In the genomic region with DNA sequence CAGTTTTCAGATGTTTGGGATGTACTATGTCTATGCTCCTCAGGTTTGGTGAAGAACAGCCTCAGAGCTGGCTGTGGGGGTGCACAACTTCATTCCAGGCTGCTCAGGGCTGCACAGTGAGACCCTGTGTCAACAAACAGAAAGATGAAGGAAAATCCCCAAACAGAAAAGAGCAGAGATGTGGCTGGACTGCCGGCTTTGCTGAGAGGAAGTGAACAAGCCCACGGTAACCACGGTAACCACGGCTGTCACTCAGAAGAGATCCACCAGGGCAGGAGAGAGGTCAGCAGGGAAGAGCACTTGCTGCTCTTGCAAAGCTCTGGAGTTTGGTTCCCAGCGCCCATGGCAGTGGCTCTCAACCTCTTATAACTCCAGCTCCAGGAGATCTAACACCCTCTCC, we compare ENCODE assay signal across 8 mouse cellular contexts. TPM values are rescaled to one million over a fixed set of nuclear protein-coding genes. Genes with fewer than 3 reads are reported as not detected.
DNase-seq lines count a peak whose midpoint lies in the region; ATAC-seq lines count a peak whose summit lies in the region.

No protein-coding gene starts in this region.

- no peak overlapping the region for H3K4me3 ChIP-seq in hindbrain, embryonic 16.5 days (ENCODE audit: low read length)
- H3K4me3 ChIP-seq in neural tube, embryonic 11.5 days (ENCODE audit: low read depth, low read length), result no peak overlapping the region

- ATAC-seq in hindbrain, embryonic 16.5 days, result 0 out of 2 replicates have a peak, but pooled peaks have one; percentile 38
- no peak for ATAC-seq in neural tube, embryonic 11.5 days (ENCODE audit: insufficient read depth, low FRiP score, low TSS enrichment)

- no peaks in the 10 kb centered on the region for H3K27me3 ChIP-seq in hindbrain, embryonic 16.5 days (replicated peaks; ENCODE audit: control insufficient read depth, insufficient read depth, low read length)
- no peaks in the 10 kb centered on the region for H3K27me3 ChIP-seq in neural tube, embryonic 11.5 days (ENCODE audit: control insufficient read depth, insufficient read depth, low read length)

- no peaks in the 10 kb centered on the region for H3K9me3 ChIP-seq in hindbrain, embryonic 16.5 days (ENCODE audit: control insufficient read depth, low read length)
- no peaks in the 10 kb centered on the region for H3K9me3 ChIP-seq in neural tube, embryonic 11.5 days (ENCODE audit: control insufficient read depth, low read length)

- 23% methylated on average over 5 of the region's 5 CpGs for WGBS in hindbrain, embryonic 16.5 days
- 44% methylated on average over 5 of the region's 5 CpGs for WGBS in neural tube, embryonic 11.5 days

- 0 out of 2 replicates have a peak, but pooled peaks cover 2% of the 10 kb centered on the region for H3K36me3 ChIP-seq in hindbrain, embryonic 16.5 days (ENCODE audit: control insufficient read depth, insufficient read depth, low read length)
- H3K36me3 ChIP-seq in neural tube, embryonic 11.5 days (ENCODE audit: control insufficient read depth, insufficient read depth, low read length), result no peaks in the 10 kb centered on the region; the same call in 1 of the 2 replicates

- intact Hi-C loops in heart, postnatal 25 days (cut with DNase I), result no loop called here

- H3K9ac ChIP-seq in hindbrain, embryonic 16.5 days (ENCODE audit: low read depth, low read length), result no peak overlapping the region
- no peak overlapping the region for H3K9ac ChIP-seq in neural tube, embryonic 11.5 days (ENCODE audit: low read length)

- H3K4me1 ChIP-seq in hindbrain, embryonic 16.5 days (ENCODE audit: control insufficient read depth, insufficient read depth, low read depth, low read length), result peaks cover 8% of the 10 kb centered on the region
- H3K4me1 ChIP-seq in neural tube, embryonic 11.5 days (ENCODE audit: control insufficient read depth, insufficient read depth, low read length), result 0 out of 2 replicates have a peak, but pooled peaks cover 2% of the 10 kb centered on the region

- peak; percentile 96 for DNase-seq in heart, adult 11 months
- DNase-seq in heart, postnatal 25 days (ENCODE audit: low spot score), result no peak
- DNase-seq in thymus, postnatal 0 days (ENCODE audit: low spot score), result peak; percentile 39
- no peak for DNase-seq in thymus, postnatal 10 days (ENCODE audit: low spot score in 2 of 2)
- peak; percentile 59 for DNase-seq in neural tube, embryonic 11.5 days (ENCODE audit: low spot score)
- no peak for DNase-seq in frontal cortex, postnatal 14 days (ENCODE audit: low spot score in 2 of 2)
- DNase-seq in layer of hippocampus, adult 11-12 months (ENCODE audit: low spot score), result no peak

- H3K27ac ChIP-seq in hindbrain, embryonic 16.5 days (ENCODE audit: low read depth, low read length), result no peak overlapping the region
- H3K27ac ChIP-seq in neural tube, embryonic 11.5 days (ENCODE audit: low read depth, low read length), result no peak overlapping the region

- no peak overlapping the region for H3K4me2 ChIP-seq in hindbrain, embryonic 16.5 days (ENCODE audit: low read length)
- H3K4me2 ChIP-seq in neural tube, embryonic 11.5 days (ENCODE audit: low read depth), result no peak overlapping the region

RNA-seq across cellular contexts. Expression of gene Appl2, which starts 14.1 kb away (rescaled TPM):
- total RNA-seq in heart, postnatal 25 days (2021), result 10 to 100 TPM; 32.5 to 34.6 TPM
- 7.5 and 9.3 TPM in 2 replicates for polyA plus RNA-seq in thymus, postnatal 0 days (2015; fragmentation: Nextera tagmentation; extraction: Ambion mirVana)
- 54.6 and 59.0 TPM in 2 replicates for polyA plus RNA-seq in hindbrain, embryonic 16.5 days (2015; fragmentation: Nextera tagmentation; extraction: Ambion mirVana)
- 31.0 and 37.8 TPM in 2 replicates for polyA plus RNA-seq in neural tube, embryonic 11.5 days (2014; fragmentation: Nextera tagmentation; extraction: Ambion mirVana)

Comparison
In these comparisons a context has a peak if more than half of its experiments do, and no peak if none do; other contexts are left out.
1. DNase-seq: peak in heart, adult 11 months (single experiment), thymus, postnatal 0 days (single experiment) and neural tube, embryonic 11.5 days (single experiment); none in heart, postnatal 25 days (single experiment), thymus, postnatal 10 days (0 of 2), frontal cortex, postnatal 14 days (0 of 2) and layer of hippocampus, adult 11-12 months (single experiment).